Mouse (Mus musculus) heart, postnatal 0 days (tissue): ENCODE measurements around the gene Actn3. TPM values are rescaled to one million over a fixed set of nuclear protein-coding genes. Genes with fewer than 3 reads are reported as not detected.

Source experiments
- ATAC-seq: fragments of 200-750 bp; cut with Nextera tagmentation; 2 replicates; pipeline ENCODE4 v1.8.0; 2017; ENCODE audit warnings: low read depth, moderate number of reproducible peaks, moderate library complexity; ENCODE audit not compliant: insufficient read depth
- DNase-seq: peaks from one replicate; pipeline ENCODE4 v3.0.0-alpha.2; 2016; ENCODE audit warnings: low spot score
- H3K27ac ChIP-seq: fragments of 300-500 bp; sonication (generic); 2 replicates; pipeline ENCODE4 v1.5.1; 2014; ENCODE audit warnings: low read depth, mild to moderate bottlenecking
- H3K27me3 ChIP-seq: fragments of 300-500 bp; sonication (generic); 2 replicates; pipeline ENCODE4 v1.6.1; 2014; ENCODE audit warnings: low read length, mixed read lengths; ENCODE audit not compliant: control insufficient read depth, insufficient read depth
- H3K36me3 ChIP-seq: fragments of 300-500 bp; sonication (generic); replicated peaks from 2 replicates; pipeline ENCODE4 v1.6.1; 2014; ENCODE audit warnings: low read length, mixed read lengths; ENCODE audit not compliant: control insufficient read depth, insufficient read depth
- H3K4me1 ChIP-seq: fragments of 300-500 bp; sonication (generic); 2 replicates; pipeline ENCODE4 v1.6.1; 2014; ENCODE audit warnings: antibody characterized with exemption; ENCODE audit not compliant: control insufficient read depth, insufficient read depth
- H3K4me2 ChIP-seq: fragments of 300-500 bp; sonication (generic); 2 replicates; pipeline ENCODE4 v1.6.1; 2014; ENCODE audit warnings: low read depth, mild to moderate bottlenecking, low read length, moderate library complexity
- H3K4me3 ChIP-seq: fragments of 300-500 bp; sonication (generic); 2 replicates; pipeline ENCODE4 v1.5.1; 2014; ENCODE audit warnings: low read depth, low read length
- H3K9ac ChIP-seq: fragments of 300-500 bp; sonication (generic); replicated peaks from 2 replicates; pipeline ENCODE4 v1.6.1; 2014; ENCODE audit warnings: low read depth, low read length, mixed read lengths
- H3K9me3 ChIP-seq: fragments of 300-500 bp; sonication (generic); replicated peaks from 2 replicates; pipeline ENCODE4 v1.6.1; 2016; ENCODE audit warnings: low read length; ENCODE audit not compliant: control insufficient read depth
- CTCF ChIP-seq: IDR thresholded peaks from 2 replicates; pipeline ENCODE4 v1.5.1; 2016; ENCODE audit warnings: antibody characterized with exemption, control low read depth, low read depth
- EP300 ChIP-seq: IDR thresholded peaks from 2 replicates; pipeline ENCODE4 v1.6.1; 2016; ENCODE audit warnings: antibody characterized with exemption, low read depth
- WGBS: fragments of 180-500 bp; shearing (Covaris S2); extraction: QIAGEN DNeasy Blood & Tissue Kit; methylation state at CpG from one replicate; pipeline ENCODE4 v1.1.7; 2014; 5-methylcytosine and 5-hydroxymethylcytosine counted together
- polyA plus RNA-seq: library from polyadenylated mRNA; unstranded; fragments of >200 nt; fragmentation: Nextera tagmentation; extraction: Ambion mirVana; gene quantifications from 2 replicates; pipeline ENCODE4 v1.2.1, GENCODE M21; 2015
- total RNA-seq: library from RNA; depleted of rRNA; stranded (reverse); fragments of >200 nt; gene quantifications from 2 replicates; pipeline ENCODE4 v1.2.3, GENCODE M21; 2014; ENCODE audit warnings: low replicate concordance; rRNA removed

The Actn3 gene
- total and polyA plus RNA-seq, 2 experiments from 2014 or later, result 0.72 to 0.95 TPM

DNA sequence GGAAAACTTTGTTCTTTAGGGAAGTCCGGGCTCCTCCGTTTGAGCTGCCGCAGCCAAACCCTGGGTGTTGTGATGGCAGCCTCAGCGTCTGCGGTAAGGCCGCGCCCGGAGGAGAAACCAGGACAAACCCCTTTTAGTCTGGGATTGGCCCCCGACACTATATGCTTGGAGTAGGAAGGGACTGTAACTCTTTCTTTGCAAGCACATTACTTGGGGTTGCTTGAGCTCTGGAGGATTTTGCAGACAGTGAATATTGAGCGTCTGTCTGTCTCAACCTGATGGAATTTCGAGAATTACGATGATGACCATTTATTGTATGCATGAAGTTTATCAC, 65.8 kb downstream of the Actn3 start:
- DNase-seq, result no peak

More for the DNA sequence above, 65.8 kb downstream of the Actn3 start:
- TF ChIP-seq EP300, result no peak
- TF ChIP-seq CTCF, result no peak
- Histone ChIP-seq H3K36me3 (no peaks in the 10 kb centered on the region), H3K4me3 (peak overlapping the region; percentile 77), H3K9me3 (no peaks in the 10 kb centered on the region), H3K27ac (peak overlapping the region; percentile 93), H3K4me1 (peaks cover 18% of the 10 kb centered on the region; the same call in 1 of the 2 replicates), H3K9ac (peak overlapping the region; percentile 70), H3K27me3 (no peaks in the 10 kb centered on the region), H3K4me2 (peak overlapping the region; percentile 53)
- 3% methylated on average over 12 of the region's 12 CpGs for WGBS
- ATAC-seq, result peak; percentile 36

Other genes with a start within 250 kb of the Actn3 start
- 0.43 TPM in 1 of 2 replicates, not detected in the other for gene Gm960, start 179.2 kb downstream of the Actn3 start, total RNA-seq
- gene Gm960, start 179.2 kb downstream of the Actn3 start, polyA plus RNA-seq, result 0.54 and 1.6 TPM in 2 replicates
- gene Sptbn2, start 166.7 kb downstream of the Actn3 start, total RNA-seq, result 0.04 TPM in 2 replicates
- 0.05 and 0.12 TPM in 2 replicates for gene Sptbn2, start 166.7 kb downstream of the Actn3 start, polyA plus RNA-seq
- 9.3 and 30.2 TPM in 2 replicates for gene Rbm4b, start 121.4 kb downstream of the Actn3 start, total RNA-seq
- gene Rbm4b, start 121.4 kb downstream of the Actn3 start, polyA plus RNA-seq, result 20.3 and 22.5 TPM in 2 replicates
- 63.4 and 75.1 TPM in 2 replicates for gene Rbm4, start 84.0 kb downstream of the Actn3 start, total RNA-seq
- gene Rbm4, start 84.0 kb downstream of the Actn3 start, polyA plus RNA-seq, result 40.8 and 43.9 TPM in 2 replicates
- 3.7 and 12.4 TPM in 2 replicates for gene Gm21992, start 66.3 kb downstream of the Actn3 start, total RNA-seq
- gene Gm21992, start 66.3 kb downstream of the Actn3 start, polyA plus RNA-seq, result 17.6 and 21.6 TPM in 2 replicates
- gene Rbm14, start 66.3 kb downstream of the Actn3 start, total RNA-seq, result 25.3 and 28.1 TPM in 2 replicates
- gene Rbm14, start 66.3 kb downstream of the Actn3 start, polyA plus RNA-seq, result 21.2 and 24.9 TPM in 2 replicates
- 23.2 and 58.6 TPM in 2 replicates for gene Ccs, start 38.6 kb downstream of the Actn3 start, total RNA-seq
- 41.8 and 42.1 TPM in 2 replicates for gene Ccs, start 38.6 kb downstream of the Actn3 start, polyA plus RNA-seq
- not detected in 2 replicates for gene Ccdc87, start 38.5 kb downstream of the Actn3 start, total RNA-seq
- 0.08 and 0.10 TPM in 2 replicates for gene Ccdc87, start 38.5 kb downstream of the Actn3 start, polyA plus RNA-seq
- gene Ctsf, start 22.8 kb downstream of the Actn3 start, total RNA-seq, result 49.5 and 56.8 TPM in 2 replicates
- 39.7 and 43.6 TPM in 2 replicates for gene Ctsf, start 22.8 kb downstream of the Actn3 start, polyA plus RNA-seq
- 8.7 and 11.6 TPM in 2 replicates for gene Zdhhc24, start 759 bp upstream of the Actn3 start, total RNA-seq
- 5.9 TPM in 2 replicates for gene Zdhhc24, start 759 bp upstream of the Actn3 start, polyA plus RNA-seq
- 5.4 and 5.8 TPM in 2 replicates for gene Bbs1, start 28.7 kb upstream of the Actn3 start, total RNA-seq
- 1.1 and 1.4 TPM in 2 replicates for gene Bbs1, start 28.7 kb upstream of the Actn3 start, polyA plus RNA-seq
- 60.1 and 116 TPM in 2 replicates for gene Dpp3, start 50.4 kb upstream of the Actn3 start, total RNA-seq
- 40.8 and 44.3 TPM in 2 replicates for gene Dpp3, start 50.4 kb upstream of the Actn3 start, polyA plus RNA-seq
- gene Peli3, start 65.2 kb upstream of the Actn3 start, total RNA-seq, result 0.76 TPM in 1 of 2 replicates, not detected in the other
- gene Peli3, start 65.2 kb upstream of the Actn3 start, polyA plus RNA-seq, result 0.27 and 0.31 TPM in 2 replicates
- gene Mrpl11, start 84.2 kb upstream of the Actn3 start, total RNA-seq, result 35.0 and 61.4 TPM in 2 replicates
- gene Mrpl11, start 84.2 kb upstream of the Actn3 start, polyA plus RNA-seq, result 128 and 131 TPM in 2 replicates
- 0.15 TPM in 1 of 2 replicates, not detected in the other for gene Npas4, start 112.4 kb upstream of the Actn3 start, total RNA-seq
- gene Npas4, start 112.4 kb upstream of the Actn3 start, polyA plus RNA-seq, result 0.03 TPM in 1 of 2 replicates, not detected in the other
- 13.8 and 17.3 TPM in 2 replicates for gene Slc29a2, start 146.0 kb upstream of the Actn3 start, total RNA-seq
- gene Slc29a2, start 146.0 kb upstream of the Actn3 start, polyA plus RNA-seq, result 11.5 and 11.7 TPM in 2 replicates
- 46.2 and 58.3 TPM in 2 replicates for gene B4gat1, start 160.9 kb upstream of the Actn3 start, total RNA-seq
- 47.4 and 48.2 TPM in 2 replicates for gene B4gat1, start 160.9 kb upstream of the Actn3 start, polyA plus RNA-seq
- 1.7 TPM in 1 of 2 replicates, not detected in the other for gene AC124502.3, start 161.0 kb upstream of the Actn3 start, total RNA-seq
- gene AC124502.3, start 161.0 kb upstream of the Actn3 start, polyA plus RNA-seq, result 0.97 and 1.4 TPM in 2 replicates
- gene Brms1, start 163.4 kb upstream of the Actn3 start, total RNA-seq, result 1.9 and 13.6 TPM in 2 replicates
- gene Brms1, start 163.4 kb upstream of the Actn3 start, polyA plus RNA-seq, result 20.0 and 20.4 TPM in 2 replicates
- 3.1 and 3.2 TPM in 2 replicates for gene Rin1, start 172.6 kb upstream of the Actn3 start, total RNA-seq
- gene Rin1, start 172.6 kb upstream of the Actn3 start, polyA plus RNA-seq, result 0.97 and 1.3 TPM in 2 replicates
- 19.8 and 24.4 TPM in 2 replicates for gene Cd248, start 190.2 kb upstream of the Actn3 start, total RNA-seq
- gene Cd248, start 190.2 kb upstream of the Actn3 start, polyA plus RNA-seq, result 7.8 and 8.8 TPM in 2 replicates
- gene Tmem151a, start 207.6 kb upstream of the Actn3 start, total RNA-seq, result 2.6 and 4.3 TPM in 2 replicates
- gene Tmem151a, start 207.6 kb upstream of the Actn3 start, polyA plus RNA-seq, result 3.0 and 3.3 TPM in 2 replicates
- gene Yif1a, start 210.6 kb upstream of the Actn3 start, total RNA-seq, result 160 and 168 TPM in 2 replicates
- 109 and 120 TPM in 2 replicates for gene Yif1a, start 210.6 kb upstream of the Actn3 start, polyA plus RNA-seq
- gene Cnih2, start 220.6 kb upstream of the Actn3 start, total RNA-seq, result 5.6 TPM in 1 of 2 replicates, not detected in the other
- gene Cnih2, start 220.6 kb upstream of the Actn3 start, polyA plus RNA-seq, result 1.1 and 1.2 TPM in 2 replicates
- 384 and 424 TPM in 2 replicates for gene Rab1b, start 229.2 kb upstream of the Actn3 start, total RNA-seq
- 230 and 231 TPM in 2 replicates for gene Rab1b, start 229.2 kb upstream of the Actn3 start, polyA plus RNA-seq
- gene Klc2, start 240.7 kb upstream of the Actn3 start, total RNA-seq, result 44.5 and 70.8 TPM in 2 replicates
- 17.5 and 19.0 TPM in 2 replicates for gene Klc2, start 240.7 kb upstream of the Actn3 start, polyA plus RNA-seq